Mouse (Mus musculus) hindbrain, postnatal 0 days (tissue): ENCODE results near the gene Myl12a. TPM values are rescaled to one million over a fixed set of nuclear protein-coding genes. Genes with fewer than 3 reads are reported as not detected.

Experiments used
- ATAC-seq: fragments of 200-750 bp; cut with Nextera tagmentation; 2 replicates; pipeline ENCODE4 v1.8.0; 2017; ENCODE audit warnings: mild to moderate bottlenecking, moderate TSS enrichment, moderate library complexity
- DNase-seq: peaks from one replicate; pipeline ENCODE4 v3.0.0-alpha.2; 2015; ENCODE audit warnings: low spot score
- H3K27ac ChIP-seq: fragments of 300-500 bp; sonication (generic); 2 replicates; pipeline ENCODE4 v1.5.1; 2014; ENCODE audit warnings: mild to moderate bottlenecking
- H3K27me3 ChIP-seq: fragments of 300-500 bp; sonication (generic); 2 replicates; pipeline ENCODE4 v1.6.1; 2014; ENCODE audit warnings: low read length, mixed read lengths; ENCODE audit not compliant: insufficient read depth
- H3K36me3 ChIP-seq: fragments of 300-500 bp; sonication (generic); 2 replicates; pipeline ENCODE4 v1.6.1; 2014; ENCODE audit warnings: low read length, mixed read lengths; ENCODE audit not compliant: insufficient read depth
- H3K4me1 ChIP-seq: fragments of 300-500 bp; sonication (generic); 2 replicates; pipeline ENCODE4 v1.6.1; 2014; ENCODE audit warnings: antibody characterized with exemption, low read length, mixed read lengths; ENCODE audit not compliant: insufficient read depth
- H3K4me2 ChIP-seq: fragments of 300-500 bp; sonication (generic); 2 replicates; pipeline ENCODE4 v1.6.1; 2014; ENCODE audit warnings: low read depth, mild to moderate bottlenecking, low read length, moderate library complexity, mixed read lengths
- H3K4me3 ChIP-seq: fragments of 300-500 bp; sonication (generic); 2 replicates; pipeline ENCODE4 v1.5.1; 2014; ENCODE audit warnings: low read length
- H3K9ac ChIP-seq: fragments of 300-500 bp; sonication (generic); replicated peaks from 2 replicates; pipeline ENCODE4 v1.6.1; 2014; ENCODE audit warnings: mild to moderate bottlenecking, low read length, moderate library complexity, mixed read lengths
- H3K9me3 ChIP-seq: fragments of 300-500 bp; sonication (generic); 2 replicates; pipeline ENCODE4 v1.6.1; 2016; ENCODE audit warnings: low read length, mixed read lengths
- CTCF ChIP-seq: IDR thresholded peaks from 2 replicates; pipeline ENCODE4 v1.5.1; 2016; ENCODE audit warnings: antibody characterized with exemption, control low read depth, low read depth
- WGBS: fragments of 180-500 bp; shearing (Covaris S2); extraction: QIAGEN DNeasy Blood & Tissue Kit; methylation state at CpG from one replicate; pipeline ENCODE4 v1.1.7; 2014; 5-methylcytosine and 5-hydroxymethylcytosine counted together
- polyA plus RNA-seq: library from polyadenylated mRNA; unstranded; fragments of >200 nt; fragmentation: Nextera tagmentation; extraction: Ambion mirVana; gene quantifications from 2 replicates; pipeline ENCODE4 v1.2.1, GENCODE M21; 2015
- total RNA-seq: library from RNA; depleted of rRNA; stranded (reverse); fragments of >200 nt; gene quantifications from 2 replicates; pipeline ENCODE4 v1.2.3, GENCODE M21; 2014

Myl12a gene
- total and polyA plus RNA-seq, 2 experiments from 2014 or later = 36.5 to 101 TPM

DNA sequence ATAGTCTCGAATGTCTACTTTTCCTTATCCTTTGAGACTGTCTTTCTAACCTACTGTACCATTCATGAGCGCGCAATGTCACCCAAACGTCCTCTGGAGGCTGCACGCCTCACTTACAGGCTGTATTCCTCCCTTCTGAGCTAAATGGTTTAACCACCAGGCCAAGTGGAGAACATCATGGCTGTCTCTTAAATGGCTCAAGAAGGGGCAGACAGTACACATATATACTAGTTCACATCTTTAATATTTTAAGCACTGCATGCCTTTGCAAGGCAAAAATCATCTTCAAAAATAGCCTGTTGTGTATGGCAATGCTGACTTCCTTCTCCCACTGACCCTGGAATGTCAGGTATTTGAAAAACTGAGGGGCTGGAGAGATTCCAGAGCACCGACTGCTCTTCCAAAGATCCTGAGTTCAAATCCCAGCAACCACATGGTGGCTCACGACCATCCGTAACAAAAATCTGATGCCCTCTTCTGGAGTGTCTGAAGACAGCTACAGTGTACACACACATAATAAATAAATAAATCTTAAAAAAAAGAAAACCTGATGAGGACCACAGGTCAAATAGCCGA lies 4.2 kb downstream of the Myl12a start:
- Histone ChIP-seq H3K9me3 (no peaks in the 10 kb centered on the region), H3K4me1 (no peaks in the 10 kb centered on the region), H3K9ac (no peak overlapping the region), H3K27me3 (no peaks in the 10 kb centered on the region), H3K36me3 (peaks cover 5% of the 10 kb centered on the region; the same call in 1 of the 2 replicates), H3K27ac (no peak overlapping the region), H3K4me2 (no peak overlapping the region), H3K4me3 (no peak overlapping the region)
- ATAC-seq (no peak), DNase-seq (no peak)
- WGBS = 85% methylated on average over 9 of the region's 9 CpGs
- TF ChIP-seq CTCF = no peak

DNA sequence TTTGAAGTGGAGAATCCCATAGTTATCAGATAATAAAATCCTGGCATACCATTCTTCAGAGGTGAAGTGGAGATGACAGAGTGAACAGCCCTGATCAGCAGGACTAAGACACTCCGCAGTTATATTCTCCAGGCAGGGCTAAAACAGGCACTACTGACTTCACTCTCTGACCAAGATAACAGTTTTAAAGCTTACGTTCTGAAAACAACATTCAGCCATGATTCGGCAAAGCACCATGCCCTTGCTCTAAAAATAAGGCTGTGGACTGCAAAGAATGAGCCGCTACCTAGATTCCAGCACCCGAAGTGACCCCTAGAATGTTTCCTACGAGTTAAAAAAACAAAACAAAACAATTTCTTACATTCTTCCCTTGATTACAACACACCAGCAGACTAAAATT lies 4.8 kb downstream of the Myl12a start:
- Histone ChIP-seq H3K4me2 (no peak overlapping the region), H3K36me3 (peaks cover 5% of the 10 kb centered on the region; the same call in 1 of the 2 replicates), H3K9ac (no peak overlapping the region), H3K27ac (no peak overlapping the region), H3K4me3 (no peak overlapping the region), H3K27me3 (no peaks in the 10 kb centered on the region), H3K9me3 (no peaks in the 10 kb centered on the region), H3K4me1 (no peaks in the 10 kb centered on the region)
- DNase-seq (no peak), ATAC-seq (no peak)
- 87% methylated on average over 6 of the region's 6 CpGs for WGBS
- TF ChIP-seq CTCF = no peak

- no peak overlapping the region for H3K9ac ChIP-seq
- H3K27ac ChIP-seq = no peak overlapping the region
- peaks cover 5% of the 10 kb centered on the region; the same call in 1 of the 2 replicates for H3K36me3 ChIP-seq
- H3K4me1 ChIP-seq = no peaks in the 10 kb centered on the region
- no peaks in the 10 kb centered on the region for H3K9me3 ChIP-seq
- ATAC-seq (no peak), DNase-seq (no peak)
- H3K4me3 ChIP-seq = no peak overlapping the region
- H3K27me3 ChIP-seq = no peaks in the 10 kb centered on the region
- no peak overlapping the region for H3K4me2 ChIP-seq
- 92% methylated on average over 6 of the region's 6 CpGs for WGBS
- no peak for TF ChIP-seq CTCF
Observed at GRCm38 (mm10) chr17:70995551-70995950, 7.1 kb downstream of the Myl12a start.

GRCm38 (mm10) chr17:70994671-70995070 lies 8.0 kb downstream of the Myl12a start:
- TF ChIP-seq CTCF = no peak
- Histone ChIP-seq H3K27me3 (no peaks in the 10 kb centered on the region), H3K9ac (no peak overlapping the region), H3K4me2 (no peak overlapping the region), H3K4me1 (0 out of 2 replicates have a peak, but pooled peaks cover 1% of the 10 kb centered on the region), H3K4me3 (no peak overlapping the region), H3K27ac (no peak overlapping the region), H3K36me3 (peaks cover 5% of the 10 kb centered on the region; the same call in 1 of the 2 replicates), H3K9me3 (no peaks in the 10 kb centered on the region)
- WGBS = 85% methylated on average over 6 of the region's 6 CpGs
- no peak for DNase-seq
- ATAC-seq = no peak

GRCm38 (mm10) chr17:70993385-70993807 lies 9.3 kb downstream of the Myl12a start:
- ATAC-seq (no peak), DNase-seq (no peak)
- no peak overlapping the region for H3K27ac ChIP-seq
- H3K36me3 ChIP-seq = peaks cover 5% of the 10 kb centered on the region; the same call in 1 of the 2 replicates
- no peak overlapping the region for H3K4me3 ChIP-seq
- H3K9me3 ChIP-seq = no peaks in the 10 kb centered on the region
- no peaks in the 10 kb centered on the region for H3K27me3 ChIP-seq
- no peak overlapping the region for H3K9ac ChIP-seq
- 57% methylated on average over 3 of the region's 3 CpGs for WGBS
- peaks cover 14% of the 10 kb centered on the region; the same call in 1 of the 2 replicates for H3K4me1 ChIP-seq
- no peak for TF ChIP-seq CTCF
- H3K4me2 ChIP-seq = no peak overlapping the region

GRCm38 (mm10) chr17:70992662-70993061 lies 10.0 kb downstream of the Myl12a start:
- H3K4me1 ChIP-seq = peaks cover 17% of the 10 kb centered on the region; the same call in 1 of the 2 replicates
- H3K4me2 ChIP-seq = no peak overlapping the region
- H3K27ac ChIP-seq = no peak overlapping the region
- no peak overlapping the region for H3K4me3 ChIP-seq
- ATAC-seq = no peak
- H3K9me3 ChIP-seq = no peaks in the 10 kb centered on the region
- no peak for TF ChIP-seq CTCF
- H3K27me3 ChIP-seq = no peaks in the 10 kb centered on the region
- peaks cover 5% of the 10 kb centered on the region; the same call in 1 of the 2 replicates for H3K36me3 ChIP-seq
- no peak overlapping the region for H3K9ac ChIP-seq
- DNase-seq = no peak
- WGBS = 84% methylated on average over 9 of the region's 9 CpGs
